Mouse (Mus musculus): Measurements from ENCODE around the gene Cacna2d4. TPM values are rescaled to one million over a fixed set of nuclear protein-coding genes. Genes with fewer than 3 reads are reported as not detected.

Cacna2d4 gene
- 0.01 TPM in 1 of 2 replicates, not detected in the other for polyA plus RNA-seq (2012; rRNA removed)
- not detected in 2 replicates for polyA plus RNA-seq (2014; fragmentation: Nextera tagmentation; extraction: Ambion mirVana)

DNA sequence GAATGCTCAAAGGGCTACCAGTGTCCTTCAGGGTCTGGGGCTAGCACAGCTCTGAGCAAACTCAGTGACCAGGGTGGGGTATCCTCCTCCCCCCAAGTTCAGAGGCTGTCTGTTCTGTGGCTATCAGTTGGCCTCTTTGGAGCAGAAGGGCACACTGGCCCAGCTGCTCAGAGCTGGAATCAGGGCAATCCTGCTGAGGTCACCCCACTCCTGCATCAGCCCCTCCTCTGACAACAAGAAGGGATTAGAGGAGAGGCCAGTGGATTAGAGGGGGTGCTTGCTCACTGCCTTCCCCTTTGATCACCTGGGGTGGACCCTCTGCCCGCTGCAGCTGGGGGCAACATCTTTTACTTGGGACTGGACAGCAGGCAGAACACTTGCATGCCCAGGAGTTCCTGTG lies at the start of gene Cacna2d4:
Gene Cacna2d4, plus strand, starts transcription at position 286 of the 400 bp plus-strand sequence.
- H3K9me3 ChIP-seq (ENCODE audit: control insufficient read depth, low read length), result no peaks in the 10 kb centered on the region
- no peak within 1 kb of the TSS for H3K4me3 ChIP-seq (ENCODE audit: insufficient read depth in 1 of 2, low read depth in 2 of 2, low read length in 2 of 2)
- H3K36me3 ChIP-seq (replicated peaks; ENCODE audit: control insufficient read depth, insufficient read depth, low read depth), result no peaks in the 10 kb centered on the region
- no peak for TF ChIP-seq CTCF (IDR thresholded peaks at IDR 0.05; ENCODE audit: low read depth)
- TF ChIP-seq EP300 (IDR thresholded peaks at IDR 0.05; ENCODE audit: low read depth), result no peak
- ATAC-seq (ENCODE audit: insufficient read depth) (no peak), DNase-seq (ENCODE audit: low read depth in 3 of 3, low spot score in 3 of 3) (no peak)
- 12% methylated on average over 1 of the region's 1 CpGs for WGBS (ENCODE audit: insufficient replicate concordance)
- H3K9ac ChIP-seq (replicated peaks), result no peak within 1 kb of the TSS
- H3K4me1 ChIP-seq (replicated peaks; ENCODE audit: control insufficient read depth in 2 of 2, insufficient read depth in 2 of 2, low read length in 1 of 2), result no peaks in the 10 kb centered on the region
- no peak within 1 kb of the TSS for H3K27ac ChIP-seq
- no peak within 1 kb of the TSS for H3K4me2 ChIP-seq (ENCODE audit: low read depth)
- H3K27me3 ChIP-seq (ENCODE audit: control insufficient read depth, insufficient read depth, low read length), result no peaks in the 10 kb centered on the region

DNA sequence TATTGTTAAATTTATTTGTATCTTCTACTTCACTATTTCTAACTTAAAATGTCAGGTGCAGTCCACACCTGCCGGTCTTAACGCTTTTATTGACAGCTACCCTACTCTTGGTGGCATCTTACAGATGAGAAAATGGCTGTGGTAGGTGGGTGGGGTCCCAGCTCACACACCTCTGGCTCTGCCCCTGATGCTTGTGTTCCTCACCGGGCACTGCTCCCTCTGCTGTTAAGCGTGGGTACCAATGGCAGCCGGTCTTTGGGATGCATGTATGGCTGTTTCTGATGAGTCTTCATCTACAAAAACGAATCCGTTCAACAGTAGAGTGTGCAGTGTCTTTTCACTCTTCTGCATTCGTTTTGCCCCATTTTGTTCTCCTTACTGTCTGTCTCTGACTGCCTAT lies 49.7 kb upstream of the Cacna2d4 start:
- H3K4me1 ChIP-seq (replicated peaks; ENCODE audit: control insufficient read depth in 2 of 2, insufficient read depth in 2 of 2, low read length in 1 of 2), result no peaks in the 10 kb centered on the region
- no peaks in the 10 kb centered on the region for H3K9me3 ChIP-seq (ENCODE audit: control insufficient read depth, low read length)
- ATAC-seq (ENCODE audit: insufficient read depth) (no peak), DNase-seq (ENCODE audit: low read depth in 3 of 3, low spot score in 3 of 3) (no peak)
- H3K27me3 ChIP-seq (ENCODE audit: control insufficient read depth, insufficient read depth, low read length), result no peaks in the 10 kb centered on the region
- H3K27ac ChIP-seq, result no peak overlapping the region
- no peaks in the 10 kb centered on the region for H3K36me3 ChIP-seq (replicated peaks; ENCODE audit: control insufficient read depth, insufficient read depth, low read depth)
- TF ChIP-seq CTCF (IDR thresholded peaks at IDR 0.05; ENCODE audit: low read depth) (peak; percentile 42), EP300 (IDR thresholded peaks at IDR 0.05; ENCODE audit: low read depth) (no peak)
- no peak overlapping the region for H3K4me3 ChIP-seq (ENCODE audit: insufficient read depth in 1 of 2, low read depth in 2 of 2, low read length in 2 of 2)
- no peak overlapping the region for H3K4me2 ChIP-seq (ENCODE audit: low read depth)
- 58% methylated on average over 8 of the region's 8 CpGs for WGBS (ENCODE audit: insufficient replicate concordance)
- H3K9ac ChIP-seq (replicated peaks), result no peak overlapping the region

DNA sequence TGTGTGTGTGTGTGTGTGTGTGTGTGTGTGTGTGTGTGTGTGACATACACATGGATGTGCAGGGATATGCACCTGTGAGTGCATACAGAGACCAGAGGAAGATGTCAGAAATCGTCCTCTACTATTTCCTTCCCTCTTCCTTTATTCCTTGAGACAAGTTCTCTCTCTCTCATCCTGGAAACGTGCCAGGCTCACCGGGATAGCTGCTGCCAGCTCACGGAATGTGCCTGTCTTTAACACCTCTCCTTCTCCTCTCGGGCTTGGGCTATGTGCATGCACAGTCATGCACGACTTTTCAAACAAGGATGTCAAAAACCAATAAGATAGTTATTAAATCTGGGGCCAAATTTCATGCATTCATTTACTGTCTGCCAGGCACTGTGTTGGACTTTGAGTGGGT lies 48.7 kb upstream of the Cacna2d4 start:
- H3K4me2 ChIP-seq (ENCODE audit: low read depth), result no peak overlapping the region
- TF ChIP-seq EP300 (IDR thresholded peaks at IDR 0.05; ENCODE audit: low read depth), result no peak
- no peak for TF ChIP-seq CTCF (IDR thresholded peaks at IDR 0.05; ENCODE audit: low read depth)
- H3K9ac ChIP-seq (replicated peaks), result no peak overlapping the region
- no peaks in the 10 kb centered on the region for H3K4me1 ChIP-seq (replicated peaks; ENCODE audit: control insufficient read depth in 2 of 2, insufficient read depth in 2 of 2, low read length in 1 of 2)
- ATAC-seq (ENCODE audit: insufficient read depth), result no peak
- no peaks in the 10 kb centered on the region for H3K27me3 ChIP-seq (ENCODE audit: control insufficient read depth, insufficient read depth, low read length)
- 74% methylated on average over 6 of the region's 6 CpGs for WGBS (ENCODE audit: insufficient replicate concordance)
- no peaks in the 10 kb centered on the region for H3K36me3 ChIP-seq (replicated peaks; ENCODE audit: control insufficient read depth, insufficient read depth, low read depth)
- H3K9me3 ChIP-seq (ENCODE audit: control insufficient read depth, low read length), result no peaks in the 10 kb centered on the region
- H3K27ac ChIP-seq, result no peak overlapping the region
- H3K4me3 ChIP-seq (ENCODE audit: insufficient read depth in 1 of 2, low read depth in 2 of 2, low read length in 2 of 2), result no peak overlapping the region
- DNase-seq (ENCODE audit: low read depth in 3 of 3, low spot score in 3 of 3), result no peak

DNA sequence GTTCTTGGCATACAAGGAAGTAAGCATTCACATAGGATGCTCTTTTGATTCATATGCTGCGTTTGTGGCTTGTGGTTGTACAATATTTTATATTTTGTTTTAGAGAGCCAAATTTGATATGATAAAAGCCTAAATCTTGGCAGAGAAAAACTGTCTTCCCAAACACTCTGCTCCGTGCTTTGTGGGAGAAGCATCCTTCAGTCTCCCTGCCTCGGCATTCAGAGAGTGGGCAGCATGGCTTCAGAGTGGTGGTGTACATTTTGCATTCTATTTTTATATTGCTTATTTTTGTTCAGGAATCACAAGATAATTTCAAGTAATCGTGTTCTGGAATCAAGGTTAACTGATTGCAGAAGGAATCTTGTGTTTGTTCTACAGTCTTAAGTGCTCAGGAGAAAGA lies 44.8 kb upstream of the Cacna2d4 start:
- ATAC-seq (ENCODE audit: insufficient read depth), result no peak
- Histone ChIP-seq H3K27ac (no peak overlapping the region), H3K4me3 (ENCODE audit: insufficient read depth in 1 of 2, low read depth in 2 of 2, low read length in 2 of 2) (no peak overlapping the region), H3K4me2 (ENCODE audit: low read depth) (no peak overlapping the region), H3K9ac (replicated peaks) (no peak overlapping the region), H3K9me3 (ENCODE audit: control insufficient read depth, low read length) (no peaks in the 10 kb centered on the region), H3K4me1 (replicated peaks; ENCODE audit: control insufficient read depth in 2 of 2, insufficient read depth in 2 of 2, low read length in 1 of 2) (no peaks in the 10 kb centered on the region), H3K36me3 (replicated peaks; ENCODE audit: control insufficient read depth, insufficient read depth, low read depth) (no peaks in the 10 kb centered on the region), H3K27me3 (ENCODE audit: control insufficient read depth, insufficient read depth, low read length) (no peaks in the 10 kb centered on the region)
- no peak for TF ChIP-seq EP300 (IDR thresholded peaks at IDR 0.05; ENCODE audit: low read depth)
- no peak for TF ChIP-seq CTCF (IDR thresholded peaks at IDR 0.05; ENCODE audit: low read depth)
- no peak for DNase-seq (ENCODE audit: low read depth in 3 of 3, low spot score in 3 of 3)
- WGBS (ENCODE audit: insufficient replicate concordance), result 71% methylated on average over 4 of the region's 4 CpGs

DNA sequence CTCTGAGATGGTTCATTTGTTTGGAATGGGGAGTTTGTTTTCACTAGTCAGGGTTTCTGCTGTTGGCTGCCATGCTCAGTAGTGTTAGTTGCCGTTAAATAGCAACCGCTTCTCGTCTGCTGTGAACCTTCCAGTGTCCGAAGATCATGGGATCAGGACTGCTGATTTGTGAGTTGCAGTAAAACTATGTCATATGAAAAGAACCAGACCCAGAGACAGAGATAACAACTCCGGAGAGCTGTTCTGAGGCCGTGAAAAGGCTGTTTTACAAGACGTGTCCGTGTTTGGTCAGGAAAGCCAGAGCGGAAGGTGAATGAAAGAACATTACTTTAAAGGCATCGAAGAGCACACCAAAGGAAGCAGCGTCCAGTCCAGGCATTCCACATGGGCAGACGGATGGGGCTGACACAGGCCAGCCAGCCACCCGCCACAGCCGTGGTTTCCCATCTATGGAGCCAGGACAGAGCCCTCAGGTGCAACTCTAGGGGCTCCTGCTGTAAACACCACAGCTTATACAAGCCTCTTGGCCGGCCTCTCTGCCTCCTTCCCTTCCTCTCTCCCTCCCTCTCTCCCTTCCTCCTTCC lies 42.7 kb upstream of the Cacna2d4 start:
- Histone ChIP-seq H3K9me3 (ENCODE audit: control insufficient read depth, low read length) (no peaks in the 10 kb centered on the region), H3K4me2 (ENCODE audit: low read depth) (no peak overlapping the region), H3K36me3 (replicated peaks; ENCODE audit: control insufficient read depth, insufficient read depth, low read depth) (no peaks in the 10 kb centered on the region), H3K4me1 (replicated peaks; ENCODE audit: control insufficient read depth in 2 of 2, insufficient read depth in 2 of 2, low read length in 1 of 2) (no peaks in the 10 kb centered on the region), H3K4me3 (ENCODE audit: insufficient read depth in 1 of 2, low read depth in 2 of 2, low read length in 2 of 2) (no peak overlapping the region), H3K9ac (replicated peaks) (no peak overlapping the region), H3K27ac (no peak overlapping the region), H3K27me3 (ENCODE audit: control insufficient read depth, insufficient read depth, low read length) (no peaks in the 10 kb centered on the region)
- TF ChIP-seq CTCF (IDR thresholded peaks at IDR 0.05; ENCODE audit: low read depth), result no peak
- no peak for TF ChIP-seq EP300 (IDR thresholded peaks at IDR 0.05; ENCODE audit: low read depth)
- DNase-seq (ENCODE audit: low read depth in 3 of 3, low spot score in 3 of 3) (no peak), ATAC-seq (ENCODE audit: insufficient read depth) (no peak)
- 76% methylated on average over 15 of the region's 15 CpGs for WGBS (ENCODE audit: insufficient replicate concordance)

All from liver, embryonic 14.5 days (tissue).